Mouse (Mus musculus) neural tube, embryonic 10.5 days (tissue): Measurements from ENCODE around the gene Lcn11.
"Not testable (repeated sequence)": the region's sequence is repeated elsewhere in the genome, so short reads cannot be mapped to it uniquely, and the experiment has no call there.

Experiments
- DNase-seq: peaks from one replicate; pipeline ENCODE4 v3.0.0-alpha.2; 2017; ENCODE audit warnings: low spot score; ENCODE audit errors: extremely low spot score

The Lcn11 gene

GRCm38 (mm10) chr2:25776717-25777116 lies at the start of gene Lcn11:
Gene Lcn11 (plus strand): TSS chr2:25777017.
- DNase-seq = no peak

GRCm38 (mm10) chr2:25733199-25733930 lies 43.5 kb upstream of the Lcn11 start:
- no peak for DNase-seq

- DNase-seq = not testable (repeated sequence)
Observed at GRCm38 (mm10) chr2:25736709-25737108, 40.1 kb upstream of the Lcn11 start, which contains the start of gene Obp2b. Gene Obp2b (plus strand): TSS chr2:25737009.

- DNase-seq = no peak
Observed at GRCm38 (mm10) chr2:25741671-25742070, 35.1 kb upstream of the Lcn11 start.

- DNase-seq = no peak
Observed at GRCm38 (mm10) chr2:25754201-25754600, 22.6 kb upstream of the Lcn11 start.

GRCm38 (mm10) chr2:25758064-25758625 lies 18.7 kb upstream of the Lcn11 start:
- no peak for DNase-seq

- DNase-seq = no peak
Observed at GRCm38 (mm10) chr2:25765269-25765668, 11.5 kb upstream of the Lcn11 start, which contains the start of gene Lcn3. Gene Lcn3 (plus strand): TSS chr2:25765569.

- DNase-seq = no peak
Observed at GRCm38 (mm10) chr2:25767764-25768163, 9.1 kb upstream of the Lcn11 start.

- no peak for DNase-seq
Observed at GRCm38 (mm10) chr2:25773507-25773906, 3.3 kb upstream of the Lcn11 start.

- no peak for DNase-seq
Observed at GRCm38 (mm10) chr2:25774640-25775039, 2.2 kb upstream of the Lcn11 start.

GRCm38 (mm10) chr2:25775991-25776390 lies 826 bp upstream of the Lcn11 start:
- no peak for DNase-seq

GRCm38 (mm10) chr2:25779076-25779475 lies 2.3 kb downstream of the Lcn11 start:
- DNase-seq = no peak

GRCm38 (mm10) chr2:25780921-25781320 lies 4.1 kb downstream of the Lcn11 start:
- no peak for DNase-seq

- DNase-seq = no peak
Observed at GRCm38 (mm10) chr2:25781957-25782356, 5.1 kb downstream of the Lcn11 start, which contains the start of gene Gm13539. Gene Gm13539 (plus strand): TSS chr2:25782257.

GRCm38 (mm10) chr2:25785573-25786322 lies 8.9 kb downstream of the Lcn11 start:
- no peak for DNase-seq

- no peak for DNase-seq
Observed at GRCm38 (mm10) chr2:25789092-25789491, 12.3 kb downstream of the Lcn11 start.

- no peak for DNase-seq
Observed at GRCm38 (mm10) chr2:25797635-25798034, 20.8 kb downstream of the Lcn11 start.

- DNase-seq = no peak
Observed at GRCm38 (mm10) chr2:25798065-25798464, 21.2 kb downstream of the Lcn11 start.

- DNase-seq = no peak
Observed at GRCm38 (mm10) chr2:25811711-25812110, 34.9 kb downstream of the Lcn11 start.

GRCm38 (mm10) chr2:25813364-25813763 lies 36.5 kb downstream of the Lcn11 start:
- no peak for DNase-seq

GRCm38 (mm10) chr2:25815748-25816147 lies 38.9 kb downstream of the Lcn11 start, which contains the start of gene Glt6d1:
Gene Glt6d1 (minus strand): TSS chr2:25815848.
- DNase-seq = not testable (repeated sequence)

- no peak for DNase-seq
Observed at GRCm38 (mm10) chr2:25822806-25823205, 46.0 kb downstream of the Lcn11 start, which contains the start of gene Lcn9. Gene Lcn9 (plus strand): TSS chr2:25823153.
